Mouse (Mus musculus) forebrain, embryonic 14.5 days (tissue): ENCODE measurements around the gene Dgkh. TPM values are rescaled to one million over a fixed set of nuclear protein-coding genes. Genes with fewer than 3 reads are reported as not detected.
A peak's percentile ranks its signal among the peaks of the same experiment; 100 is the strongest.

Experiments used
- ATAC-seq: fragments of 200-750 bp; cut with Nextera tagmentation; 2 replicates; pipeline ENCODE4 v1.8.0; 2017; ENCODE audit warnings: mild to moderate bottlenecking, moderate library complexity
- DNase-seq: peaks from one replicate; pipeline ENCODE4 v3.0.0-alpha.2; 2015; ENCODE audit warnings: low spot score
- H3K27ac ChIP-seq: fragments of 300-500 bp; sonication (generic); 2 replicates; pipeline ENCODE4 v1.5.1; 2014; ENCODE audit warnings: low read depth, mild to moderate bottlenecking, control low read depth, low read length, moderate library complexity
- H3K27me3 ChIP-seq: fragments of 300-500 bp; sonication (generic); replicated peaks from 2 replicates; pipeline ENCODE4 v1.6.1; 2014; ENCODE audit warnings: low read length, control low read depth, mixed read lengths; ENCODE audit not compliant: control insufficient read depth, insufficient read depth
- H3K36me3 ChIP-seq: fragments of 300-500 bp; sonication (generic); 2 replicates; pipeline ENCODE4 v1.6.1; 2014; ENCODE audit warnings: low read length, control low read depth; ENCODE audit not compliant: control insufficient read depth, insufficient read depth
- H3K4me1 ChIP-seq: fragments of 300-500 bp; sonication (generic); 2 replicates; pipeline ENCODE4 v1.6.1; 2014; ENCODE audit warnings: antibody characterized with exemption, low read length, control low read depth; ENCODE audit not compliant: control insufficient read depth, insufficient read depth
- H3K4me2 ChIP-seq: fragments of 300-500 bp; sonication (generic); 2 replicates; pipeline ENCODE4 v1.6.1; 2014; ENCODE audit warnings: mild to moderate bottlenecking, control low read depth, low read length
- H3K4me3 ChIP-seq: fragments of 300-500 bp; sonication (generic); 2 replicates; pipeline ENCODE4 v1.5.1; 2014; ENCODE audit warnings: low read depth, low read length, control low read depth
- H3K9ac ChIP-seq: fragments of 300-500 bp; sonication (generic); 2 replicates; pipeline ENCODE4 v1.6.1; 2014; ENCODE audit warnings: mild to moderate bottlenecking, low read length, control low read depth, moderate library complexity
- H3K9me3 ChIP-seq: fragments of 300-500 bp; sonication (generic); replicated peaks from 2 replicates; pipeline ENCODE4 v1.6.1; 2016; ENCODE audit warnings: low read length, control low read depth, mixed read lengths; ENCODE audit not compliant: control insufficient read depth
- WGBS: fragments of 180-500 bp; shearing (Covaris S2); extraction: QIAGEN DNeasy Blood & Tissue Kit; methylation state at CpG from one replicate; pipeline ENCODE4 v1.1.7; 2014; 5-methylcytosine and 5-hydroxymethylcytosine counted together
- polyA plus RNA-seq: library from polyadenylated mRNA; unstranded; fragments of >200 nt; fragmentation: Nextera tagmentation; extraction: Ambion mirVana; gene quantifications from 2 replicates; pipeline ENCODE4 v1.2.1, GENCODE M21; 2014

The Dgkh gene
- polyA plus RNA-seq, 1 experiment from 2014 or later, result 1.5 TPM

DNA sequence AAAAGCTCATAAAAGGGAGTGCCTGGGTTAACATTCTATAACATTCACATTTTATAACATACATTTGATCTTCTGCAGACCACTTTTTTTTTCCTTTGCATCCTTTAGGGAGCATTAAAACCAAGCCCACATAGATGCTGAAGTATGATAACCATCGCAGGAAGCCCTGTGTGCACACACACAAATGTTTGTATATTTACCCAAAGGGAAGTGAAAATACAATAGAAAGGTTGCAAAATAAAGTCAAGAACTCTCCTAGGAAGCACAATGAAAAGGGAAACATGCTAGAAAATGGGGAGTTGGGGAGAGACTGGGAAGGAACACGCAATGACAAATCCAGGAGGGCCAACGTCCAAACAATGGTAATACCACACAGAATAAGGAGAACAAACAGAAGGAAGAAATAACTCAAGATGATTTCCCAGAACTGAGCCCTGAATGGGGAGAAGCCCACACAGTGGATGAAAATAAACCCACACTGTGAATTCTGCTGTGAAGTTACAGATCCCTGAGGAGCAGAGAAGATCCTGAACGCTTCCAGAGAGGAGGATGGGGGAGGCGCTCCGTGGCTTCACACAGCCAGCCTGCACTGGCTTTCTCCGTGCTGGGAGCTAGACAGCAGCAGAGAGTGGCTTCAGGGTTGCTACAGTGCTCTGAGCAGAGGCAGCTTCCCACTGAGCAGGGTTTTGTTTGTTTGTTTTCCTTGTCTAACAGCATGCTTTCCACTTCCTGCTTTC lies 54.6 kb downstream of the Dgkh start:
- DNase-seq (peak; percentile 42), ATAC-seq (peak; percentile 48; the same call in 1 of the 2 replicates)
- Histone ChIP-seq H3K4me1 (no peaks in the 10 kb centered on the region; the same call in 1 of the 2 replicates), H3K9ac (no peak overlapping the region), H3K36me3 (no peaks in the 10 kb centered on the region), H3K4me2 (no peak overlapping the region), H3K9me3 (no peaks in the 10 kb centered on the region), H3K4me3 (no peak overlapping the region), H3K27me3 (no peaks in the 10 kb centered on the region), H3K27ac (no peak overlapping the region)
- WGBS, result 32% methylated on average over 7 of the region's 7 CpGs

DNA sequence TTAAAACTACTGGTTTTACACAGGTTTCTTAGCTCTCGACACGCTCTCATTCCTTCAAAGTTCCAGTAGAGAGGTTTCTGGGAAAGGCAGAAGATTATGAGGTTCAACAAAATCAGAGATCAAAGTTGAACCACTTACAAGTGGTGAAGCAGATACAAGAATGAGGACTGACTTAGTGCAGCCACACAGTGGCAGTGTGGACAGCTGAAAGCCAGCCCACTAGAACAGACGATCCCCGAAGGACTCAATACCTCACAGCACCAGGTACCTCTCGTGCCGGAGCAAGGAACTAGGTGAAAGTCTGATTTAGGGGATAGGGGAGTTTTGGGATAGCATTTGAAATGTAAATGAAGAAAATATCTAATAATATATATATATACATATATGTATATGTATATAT lies 56.1 kb downstream of the Dgkh start:
- Histone ChIP-seq H3K9me3 (no peaks in the 10 kb centered on the region), H3K4me2 (no peak overlapping the region), H3K27ac (no peak overlapping the region), H3K36me3 (no peaks in the 10 kb centered on the region), H3K27me3 (no peaks in the 10 kb centered on the region), H3K4me3 (no peak overlapping the region), H3K4me1 (no peaks in the 10 kb centered on the region; the same call in 1 of the 2 replicates), H3K9ac (no peak overlapping the region)
- WGBS, result 73% methylated on average over 6 of the region's 6 CpGs
- DNase-seq (peak; percentile 25), ATAC-seq (no peak)

- Histone ChIP-seq H3K4me1 (no peaks in the 10 kb centered on the region; the same call in 1 of the 2 replicates), H3K9ac (no peak overlapping the region), H3K4me3 (no peak overlapping the region), H3K27me3 (no peaks in the 10 kb centered on the region), H3K27ac (no peak overlapping the region), H3K9me3 (no peaks in the 10 kb centered on the region), H3K36me3 (no peaks in the 10 kb centered on the region), H3K4me2 (no peak overlapping the region)
- 90% methylated on average over 9 of the region's 9 CpGs for WGBS
- DNase-seq, result no peak
- ATAC-seq, result no peak
Observed at GRCm38 (mm10) chr14:78674606-78675005, 58.0 kb downstream of the Dgkh start.

GRCm38 (mm10) chr14:78669986-78670385 lies 62.6 kb downstream of the Dgkh start:
- no peaks in the 10 kb centered on the region for H3K4me1 ChIP-seq
- WGBS, result 81% methylated on average over 10 of the region's 10 CpGs

GRCm38 (mm10) chr14:78668291-78668690 lies 64.3 kb downstream of the Dgkh start:
- 23% methylated on average over 6 of the region's 6 CpGs for WGBS

More at GRCm38 (mm10) chr14:78669986-78670385, 62.6 kb downstream of the Dgkh start:
- Histone ChIP-seq H3K9ac (no peak overlapping the region), H3K27me3 (no peaks in the 10 kb centered on the region), H3K36me3 (no peaks in the 10 kb centered on the region), H3K4me2 (no peak overlapping the region), H3K4me3 (no peak overlapping the region), H3K9me3 (no peaks in the 10 kb centered on the region), H3K27ac (no peak overlapping the region)
- DNase-seq (no peak), ATAC-seq (no peak)

DNA sequence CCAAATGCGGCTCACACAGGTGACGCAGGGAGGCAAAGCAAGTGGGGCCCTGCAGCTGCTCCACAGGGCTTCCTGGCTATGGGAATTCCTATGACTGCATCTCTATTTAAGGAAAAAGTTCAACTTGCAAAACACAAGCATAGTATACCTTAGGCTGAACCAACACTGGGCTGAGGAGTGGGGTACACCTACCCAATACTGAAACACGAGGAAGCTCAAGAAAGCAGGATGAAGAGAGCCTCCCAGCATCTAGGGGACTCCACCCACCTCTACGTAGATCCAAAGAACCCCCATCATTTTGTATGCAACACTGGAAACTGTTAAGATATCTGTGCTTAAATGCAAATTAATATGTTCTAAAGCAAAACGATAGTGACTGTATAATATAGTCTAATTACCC lies 64.8 kb downstream of the Dgkh start:
- 62% methylated on average over 5 of the region's 5 CpGs for WGBS
- Histone ChIP-seq H3K9me3 (no peaks in the 10 kb centered on the region), H3K4me2 (no peak overlapping the region), H3K4me1 (no peaks in the 10 kb centered on the region), H3K27ac (no peak overlapping the region), H3K27me3 (no peaks in the 10 kb centered on the region), H3K4me3 (no peak overlapping the region), H3K36me3 (no peaks in the 10 kb centered on the region), H3K9ac (no peak overlapping the region)
- ATAC-seq, result peak; percentile 34; the same call in 1 of the 2 replicates
- DNase-seq, result no peak

More at GRCm38 (mm10) chr14:78668291-78668690, 64.3 kb downstream of the Dgkh start:
- H3K4me2 ChIP-seq, result no peak overlapping the region
- H3K9me3 ChIP-seq, result no peaks in the 10 kb centered on the region
- H3K27ac ChIP-seq, result no peak overlapping the region
- no peaks in the 10 kb centered on the region for H3K36me3 ChIP-seq
- H3K4me1 ChIP-seq, result no peaks in the 10 kb centered on the region
- H3K9ac ChIP-seq, result no peak overlapping the region
- H3K27me3 ChIP-seq, result no peaks in the 10 kb centered on the region
- no peak overlapping the region for H3K4me3 ChIP-seq
- peak; percentile 88 for ATAC-seq
- DNase-seq, result peak; percentile 89

GRCm38 (mm10) chr14:78662641-78663040 lies 69.9 kb downstream of the Dgkh start:
- H3K9me3 ChIP-seq, result peaks cover 5% of the 10 kb centered on the region; the same call in 1 of the 2 replicates
- no peaks in the 10 kb centered on the region for H3K27me3 ChIP-seq
- no peak overlapping the region for H3K4me2 ChIP-seq
- no peaks in the 10 kb centered on the region for H3K4me1 ChIP-seq
- no peak overlapping the region for H3K9ac ChIP-seq
- H3K4me3 ChIP-seq, result no peak overlapping the region
- no peak for DNase-seq
- ATAC-seq, result no peak
- H3K36me3 ChIP-seq, result no peaks in the 10 kb centered on the region
- WGBS, result 87% methylated on average over 5 of the region's 5 CpGs
- no peak overlapping the region for H3K27ac ChIP-seq

DNA sequence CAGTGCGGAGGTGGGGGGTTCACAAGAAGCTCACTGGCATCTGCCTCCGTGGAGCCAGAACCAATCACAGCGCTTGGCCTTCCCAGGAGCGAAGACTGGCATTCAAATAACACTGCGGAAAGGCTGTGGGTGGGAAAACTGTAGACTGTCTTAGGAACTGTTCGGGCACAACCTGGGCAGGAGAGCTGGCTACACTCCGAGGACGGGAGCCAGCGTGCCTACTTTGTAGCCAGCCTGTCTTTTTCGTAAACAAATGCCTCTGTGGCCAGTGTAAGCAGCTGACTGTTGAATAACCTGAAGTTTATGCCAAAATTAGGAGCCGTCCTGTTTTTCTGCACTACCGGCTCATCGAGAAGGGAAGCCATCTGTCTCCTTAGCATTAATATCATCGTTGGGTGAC lies 71.1 kb downstream of the Dgkh start:
- Histone ChIP-seq H3K9me3 (peaks cover 5% of the 10 kb centered on the region; the same call in 1 of the 2 replicates), H3K4me3 (no peak overlapping the region), H3K36me3 (no peaks in the 10 kb centered on the region), H3K27ac (no peak overlapping the region), H3K4me1 (no peaks in the 10 kb centered on the region), H3K9ac (no peak overlapping the region), H3K4me2 (no peak overlapping the region), H3K27me3 (no peaks in the 10 kb centered on the region)
- no peak for DNase-seq
- 90% methylated on average over 14 of the region's 14 CpGs for WGBS
- no peak for ATAC-seq

GRCm38 (mm10) chr14:78658697-78659096 lies 73.9 kb downstream of the Dgkh start:
- ATAC-seq (no peak), DNase-seq (no peak)
- no peak overlapping the region for H3K4me2 ChIP-seq
- WGBS, result 98% methylated on average over 6 of the region's 6 CpGs
- no peaks in the 10 kb centered on the region for H3K27me3 ChIP-seq
- H3K9ac ChIP-seq, result no peak overlapping the region
- H3K27ac ChIP-seq, result no peak overlapping the region
- H3K36me3 ChIP-seq, result no peaks in the 10 kb centered on the region
- H3K9me3 ChIP-seq, result peaks cover 5% of the 10 kb centered on the region; the same call in 1 of the 2 replicates
- H3K4me3 ChIP-seq, result no peak overlapping the region
- H3K4me1 ChIP-seq, result no peaks in the 10 kb centered on the region
